Mouse (Mus musculus) left cerebral cortex, adult 8-10 months (tissue): ENCODE data around the gene Cox8a. TPM values are rescaled to one million over a fixed set of nuclear protein-coding genes. Genes with fewer than 3 reads are reported as not detected.
A peak's percentile ranks its signal among the peaks of the same experiment; 100 is the strongest.

Experiments
- DNase-seq, 2 experiments: peaks; one replicate each; pipeline ENCODE4 v3.0.0; 2022; ENCODE audit warnings: low spot score in 2 of 2
- total RNA-seq, 4 experiments: library from RNA; stranded (reverse); gene quantifications; 2 replicates each; pipeline ENCODE4 v1.2.4; 2022

Gene Cox8a
- total RNA-seq, 4 experiments from 2014 or later = 1,021 to 1,102 (median 1,060) TPM

GRCm38 (mm10) chr19:7223488-7223887, 6.1 kb upstream of the Cox8a start:
- no peak for DNase-seq

DNA sequence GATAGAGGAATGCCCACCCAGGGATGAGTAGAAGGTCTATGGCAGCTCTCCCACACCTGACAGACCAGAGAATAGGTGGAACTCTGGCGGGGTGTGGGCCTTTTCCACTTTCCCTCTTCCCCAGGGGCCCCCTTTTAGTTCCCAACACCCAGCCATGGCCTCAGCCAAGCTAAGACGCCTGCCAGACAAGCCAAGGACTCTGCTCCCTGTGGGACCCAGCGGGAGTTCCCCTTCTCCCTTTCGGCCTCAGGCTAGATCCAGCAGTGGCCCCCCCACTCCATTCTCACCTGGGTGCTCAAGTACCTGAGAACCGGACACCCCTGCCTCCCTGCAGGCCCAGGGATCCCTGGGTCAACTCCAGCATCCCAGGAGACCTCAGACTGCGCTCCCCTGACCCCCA, 4.8 kb upstream of the Cox8a start:
- DNase-seq = no peak

GRCm38 (mm10) chr19:7218753-7219152, 1.3 kb upstream of the Cox8a start:
- no peak for DNase-seq

- DNase-seq = no peak
These were observed 481 bp upstream of the Cox8a start for GRCm38 (mm10) chr19:7217926-7218267.

- no peak for DNase-seq
These were observed 2.9 kb downstream of the Cox8a start for GRCm38 (mm10) chr19:7214484-7214883.

DNA sequence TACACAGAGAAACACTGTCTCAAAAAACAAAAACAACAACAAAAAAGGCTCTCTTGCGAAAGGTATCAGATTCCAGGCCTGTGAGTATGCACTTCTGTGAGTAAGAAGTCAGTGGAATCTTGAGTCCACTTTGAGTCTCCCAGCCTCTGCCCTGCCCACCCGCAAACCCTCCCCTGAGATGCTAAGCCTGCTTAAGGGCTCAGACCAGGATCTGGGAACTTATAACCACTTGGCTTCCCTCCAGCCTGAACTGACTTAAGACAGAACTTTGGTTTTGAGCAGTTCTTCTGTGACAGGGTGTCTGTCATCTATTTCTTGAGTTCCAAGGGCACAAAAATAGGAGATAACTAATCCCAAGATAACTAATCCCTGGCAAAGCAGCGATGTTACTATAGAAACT, 4.4 kb downstream of the Cox8a start:
- no peak for DNase-seq

DNA sequence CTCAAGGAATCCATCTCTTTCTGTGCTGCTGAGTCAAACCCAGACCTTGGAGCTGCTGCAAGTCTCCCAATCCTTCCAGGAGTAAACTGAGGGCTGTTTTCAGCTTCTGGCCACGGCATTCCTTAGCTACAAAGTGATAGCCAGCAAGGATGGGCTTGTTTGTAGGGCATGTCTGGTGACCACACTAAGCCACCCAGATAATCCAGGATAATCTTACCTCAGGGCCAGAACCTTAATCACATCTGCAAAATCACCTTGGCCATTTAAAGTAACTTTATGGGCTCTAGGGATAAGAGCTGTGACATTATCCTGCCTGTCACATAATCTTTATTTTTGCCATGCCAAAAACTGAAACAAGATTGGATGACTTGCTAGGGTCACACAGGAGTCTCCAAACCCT, 5.2 kb downstream of the Cox8a start:
- no peak for DNase-seq

GRCm38 (mm10) chr19:7209907-7210646, 7.3 kb downstream of the Cox8a start:
- no peak for DNase-seq

DNA sequence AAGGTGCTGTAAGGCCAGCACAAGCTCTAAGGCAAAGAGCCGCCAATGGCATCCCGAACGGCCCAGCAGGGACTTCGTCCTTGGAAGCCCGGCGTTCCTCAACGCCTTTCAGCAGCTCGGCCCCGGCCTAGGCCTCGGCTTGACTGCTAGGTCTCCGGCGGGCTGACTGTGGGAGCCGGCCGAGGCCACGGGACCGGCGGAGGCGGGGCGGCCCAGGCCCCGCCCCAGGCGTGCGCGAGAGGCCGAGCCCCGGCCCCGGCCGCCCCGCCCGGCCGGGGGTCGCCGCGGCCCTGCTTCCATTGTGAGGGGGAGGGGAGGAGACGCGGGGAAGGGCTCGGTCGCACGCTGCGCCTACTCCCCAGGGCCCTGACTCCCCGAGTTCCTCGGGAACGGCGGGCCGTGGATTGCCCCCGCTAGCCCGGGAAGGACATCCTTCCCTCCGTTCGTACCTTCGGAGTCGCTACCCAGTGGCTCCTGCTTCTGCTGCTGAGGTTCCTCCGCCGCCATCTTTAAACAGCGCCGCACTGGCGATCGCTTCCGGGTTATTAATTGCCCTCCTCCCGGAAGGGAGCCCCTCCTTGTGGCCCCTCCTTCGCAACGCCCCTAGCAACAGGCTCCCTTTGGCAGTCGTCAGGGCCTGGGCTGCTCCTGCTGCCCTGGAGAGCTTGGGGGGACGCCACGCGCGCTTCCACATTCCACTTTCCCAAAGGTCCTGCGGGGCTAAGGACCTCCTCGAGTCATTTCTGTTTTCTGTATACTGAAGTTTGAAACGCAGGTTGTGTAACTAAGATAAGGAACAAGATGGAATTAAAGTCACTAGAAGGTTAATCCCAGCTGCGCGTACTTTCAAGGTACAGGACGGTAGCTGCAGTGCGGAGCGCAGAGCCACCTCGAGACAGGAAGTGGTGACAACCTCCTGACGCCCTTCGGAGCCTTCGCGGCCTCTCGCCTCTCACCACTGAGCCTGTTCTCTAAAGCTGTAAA, 11.4 kb downstream of the Cox8a start, which contains the start of gene Otub1:
TSS of gene Otub1 (minus strand) at position 564 of the 984 bp plus-strand sequence.
- DNase-seq = peak; percentile 89 to 91

DNA sequence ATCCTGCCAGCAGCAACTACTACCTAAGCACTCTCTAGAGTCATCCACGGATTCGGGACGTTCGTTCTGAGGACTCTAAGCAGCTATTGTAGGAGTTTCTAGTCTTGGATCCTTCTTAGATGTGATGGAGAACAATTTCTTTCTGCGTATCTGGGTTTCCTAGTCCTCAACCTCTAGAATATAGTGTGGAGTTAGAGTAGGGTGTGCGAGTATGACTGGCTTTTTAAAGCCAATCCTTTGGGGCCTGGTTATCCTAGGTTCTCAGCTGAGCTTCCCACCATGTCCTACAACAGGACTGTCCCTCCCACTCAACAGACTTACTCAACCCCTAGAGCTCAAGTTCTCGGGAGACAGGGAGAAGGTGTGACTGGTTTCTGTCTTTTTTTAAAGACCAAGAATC, 12.1 kb downstream of the Cox8a start:
- no peak for DNase-seq

DNA sequence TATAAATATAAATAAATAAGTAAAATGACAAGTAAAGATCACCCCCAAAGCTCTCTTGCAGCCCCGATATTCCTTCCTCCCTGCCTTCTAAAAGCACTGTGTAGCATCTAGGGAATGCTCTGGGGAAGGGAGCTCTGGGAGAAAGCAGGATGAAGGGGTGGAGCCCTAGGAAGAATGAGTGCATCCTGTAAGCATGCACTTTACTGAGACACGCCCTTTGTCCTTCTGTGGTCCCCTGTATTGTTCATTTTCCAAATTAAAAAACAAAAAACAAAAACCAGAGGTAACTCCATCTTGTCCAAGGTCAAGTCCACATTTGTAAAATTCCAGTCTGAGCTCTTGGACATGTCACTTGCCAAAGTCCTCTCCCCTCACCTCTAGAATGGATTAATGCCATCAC, 12.5 kb downstream of the Cox8a start:
- DNase-seq = no peak

DNA sequence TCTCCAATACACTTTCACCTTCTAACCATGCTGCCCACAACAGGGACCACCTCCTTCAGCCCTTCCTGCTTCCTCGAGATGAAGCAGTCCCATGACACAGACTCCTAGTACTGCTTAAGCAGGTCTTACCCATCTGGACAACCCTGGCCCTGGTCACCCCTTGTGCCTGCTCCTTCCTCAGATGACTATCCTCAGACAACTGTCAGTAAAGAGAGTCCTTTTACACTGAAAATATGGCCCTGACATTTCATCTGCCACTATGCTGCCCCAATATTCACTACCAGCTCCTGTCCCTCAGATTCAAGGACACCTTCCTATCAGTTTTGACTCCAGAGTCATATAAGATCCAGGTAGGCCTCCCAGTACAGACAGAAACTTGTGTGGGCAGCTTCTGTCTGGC, 17.0 kb downstream of the Cox8a start:
- DNase-seq = no peak

DNA sequence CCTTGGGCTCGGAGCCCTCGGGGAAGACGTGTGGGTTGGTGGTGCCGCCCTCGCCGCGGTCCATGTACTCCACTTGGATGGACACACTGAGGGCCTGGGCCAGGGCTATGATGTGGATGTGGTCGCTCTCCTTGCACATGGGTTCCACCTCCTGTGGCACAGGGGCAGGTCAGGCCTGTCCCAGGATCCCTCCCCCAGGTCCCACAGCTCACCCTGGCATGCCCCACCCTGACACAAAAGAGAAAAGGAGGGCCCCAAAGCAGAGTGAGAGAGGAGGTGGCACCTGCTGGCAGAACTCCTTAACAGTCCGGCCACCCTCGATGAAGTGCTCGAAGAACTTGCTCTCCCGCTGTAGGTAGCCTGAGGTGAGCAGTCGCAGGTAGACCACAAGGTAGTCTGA, 18.3 kb downstream of the Cox8a start:
- DNase-seq = no peak

DNA sequence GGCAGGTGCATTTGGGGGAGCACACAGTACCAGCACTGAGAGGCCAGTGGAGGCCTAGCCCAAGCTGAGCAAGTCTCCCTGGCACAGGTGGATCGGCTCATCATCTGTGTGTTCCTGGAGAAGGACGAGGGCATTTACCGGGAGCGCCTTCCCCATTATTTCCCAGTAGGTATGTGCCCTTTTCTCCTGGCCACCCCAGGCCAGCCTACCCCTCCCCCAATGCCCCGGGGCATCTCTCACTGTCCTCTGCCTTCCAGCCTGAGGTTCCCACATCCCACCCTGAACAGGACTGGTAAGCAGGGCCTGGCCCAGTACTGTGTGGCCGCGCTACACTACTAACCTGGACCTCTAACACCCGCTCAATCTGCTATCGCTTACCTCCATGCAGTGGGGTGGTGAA, 20.0 kb downstream of the Cox8a start:
- no peak for DNase-seq

- DNase-seq = no peak
These were observed 20.6 kb downstream of the Cox8a start for GRCm38 (mm10) chr19:7196741-7197270.

DNA sequence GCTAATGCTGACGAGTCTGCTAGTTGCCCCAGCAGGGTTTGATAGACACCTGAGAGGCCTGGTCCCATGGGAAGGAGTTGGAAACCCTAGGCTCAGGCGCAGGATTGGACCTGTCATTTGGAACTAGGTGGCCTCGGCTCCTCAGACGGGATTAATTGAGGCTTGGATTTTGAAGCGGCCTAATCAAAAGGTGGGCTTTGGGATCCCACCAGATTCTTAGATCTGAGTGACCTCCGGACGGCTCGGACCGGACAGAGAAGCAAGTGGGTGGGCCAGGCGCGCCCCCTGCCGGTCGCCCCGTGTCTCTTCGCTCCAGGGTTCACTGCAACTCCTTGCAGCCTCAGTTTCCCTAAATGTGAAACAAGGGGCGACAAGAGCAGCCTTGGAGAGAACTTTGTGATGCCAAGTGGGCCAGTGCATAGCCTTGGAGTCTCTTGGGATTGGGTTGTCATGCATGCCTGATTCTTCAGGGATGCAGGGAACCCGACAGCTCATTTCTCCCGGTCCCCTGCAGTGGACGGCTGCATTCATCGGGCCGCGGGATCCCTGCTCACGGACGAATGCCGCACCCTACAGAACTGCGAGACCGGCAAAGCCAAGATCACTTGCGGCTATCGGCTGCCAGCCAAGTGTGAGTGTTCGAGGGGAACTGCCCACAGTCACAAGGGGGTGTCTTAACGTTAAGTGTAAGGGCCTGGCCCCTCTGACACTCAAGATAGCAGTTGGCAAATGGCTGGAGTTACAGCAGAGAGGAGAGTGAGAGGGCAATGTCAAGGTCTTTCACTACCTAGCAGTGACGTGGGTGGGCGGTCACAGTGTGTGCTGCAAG, 21.3 kb downstream of the Cox8a start:
- DNase-seq = peak in 1 of 2 experiments; percentile 57

DNA sequence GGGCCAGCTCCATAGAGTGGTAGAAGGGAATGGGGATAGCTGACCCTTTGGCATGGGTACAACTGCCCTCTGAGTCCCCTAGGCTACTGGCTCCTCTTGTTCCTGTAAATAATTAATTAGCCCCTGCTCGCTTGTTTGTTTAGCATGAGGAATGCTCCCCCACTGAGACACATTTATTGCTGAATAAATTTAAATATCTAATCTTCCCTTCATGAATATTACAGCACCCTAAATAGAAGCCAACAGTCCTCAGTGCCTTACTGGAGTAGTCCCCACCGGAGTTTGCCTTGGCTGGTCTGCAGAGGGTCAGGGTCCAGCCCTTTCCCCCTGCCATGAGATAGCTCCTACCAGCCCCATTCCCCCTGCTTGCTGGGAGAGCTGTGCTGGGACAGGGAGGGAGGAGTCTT, 24.9 kb downstream of the Cox8a start:
- no peak for DNase-seq

DNA sequence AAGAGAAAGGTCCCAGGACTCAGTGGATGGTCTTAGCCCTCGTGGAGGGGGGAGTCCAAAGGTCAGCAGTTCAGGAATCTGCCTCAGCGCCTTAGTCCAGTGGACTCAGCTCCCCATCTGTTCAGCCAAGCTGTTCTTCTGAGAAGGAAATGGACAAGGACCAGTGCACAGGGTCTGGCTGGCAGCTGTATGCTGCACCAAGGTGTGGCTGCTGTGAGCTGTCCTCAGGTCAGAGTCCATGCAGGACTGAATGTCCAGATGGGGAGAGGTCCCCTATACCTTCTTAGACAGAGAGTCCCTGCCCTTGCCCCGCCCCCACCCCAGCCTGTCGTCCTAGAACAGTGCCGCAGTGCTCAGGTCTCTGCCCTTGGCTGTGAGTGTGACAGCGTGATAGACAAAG, 25.8 kb downstream of the Cox8a start:
- no peak for DNase-seq

- no peak for DNase-seq
These were observed 26.4 kb downstream of the Cox8a start for GRCm38 (mm10) chr19:7190986-7191385.

- DNase-seq = no peak
These were observed 28.4 kb downstream of the Cox8a start for GRCm38 (mm10) chr19:7189026-7189425.

DNA sequence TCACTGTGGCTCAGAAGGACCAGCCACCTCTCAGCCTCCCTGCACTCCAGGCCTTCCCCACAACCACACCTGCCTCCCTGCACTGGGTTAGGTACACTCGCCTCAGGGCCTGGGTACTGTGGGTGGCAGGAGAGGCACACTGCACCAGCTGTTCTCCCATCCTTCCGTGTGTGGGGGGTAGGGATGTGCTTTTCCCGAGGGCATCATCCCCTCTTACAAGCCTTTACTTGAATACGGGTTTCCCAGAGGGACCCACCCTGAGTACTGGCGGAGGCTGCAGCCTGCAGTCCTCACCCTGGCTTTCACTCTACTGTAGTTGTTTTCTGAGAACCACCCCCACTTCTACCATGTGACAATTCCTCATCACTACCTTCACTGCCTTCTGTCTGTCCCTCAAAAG, 30.3 kb downstream of the Cox8a start:
- DNase-seq = no peak
